Mouse (Mus musculus) yolk sac, embryonic 10.5 days (tissue): ENCODE results near the gene Sh3yl1.

ENCODE experiments used
- DNase-seq: peaks from one replicate; pipeline ENCODE4 v3.0.0-alpha.2; 2017; ENCODE audit warnings: low spot score

The Sh3yl1 gene

DNA sequence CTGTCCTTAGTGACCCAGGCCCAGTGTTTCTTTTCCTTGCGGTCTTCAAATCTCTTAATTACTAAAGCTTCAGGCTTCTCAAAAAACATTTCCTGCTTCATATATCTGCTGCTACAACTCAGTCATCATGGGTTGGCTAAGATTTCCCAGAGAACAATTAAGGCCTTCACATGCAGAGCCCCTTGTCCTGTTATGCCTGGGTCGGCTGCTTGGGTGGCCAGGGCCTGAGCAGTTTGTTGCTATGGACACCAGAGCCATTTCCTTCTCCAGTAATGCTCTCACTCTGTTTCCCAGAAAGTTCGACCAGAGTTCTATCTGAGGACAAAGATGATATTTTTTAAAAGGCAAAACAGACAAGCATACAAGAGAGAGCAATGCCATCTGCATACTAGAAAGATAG lies 32.7 kb downstream of the Sh3yl1 start:
- no peak for DNase-seq

DNA sequence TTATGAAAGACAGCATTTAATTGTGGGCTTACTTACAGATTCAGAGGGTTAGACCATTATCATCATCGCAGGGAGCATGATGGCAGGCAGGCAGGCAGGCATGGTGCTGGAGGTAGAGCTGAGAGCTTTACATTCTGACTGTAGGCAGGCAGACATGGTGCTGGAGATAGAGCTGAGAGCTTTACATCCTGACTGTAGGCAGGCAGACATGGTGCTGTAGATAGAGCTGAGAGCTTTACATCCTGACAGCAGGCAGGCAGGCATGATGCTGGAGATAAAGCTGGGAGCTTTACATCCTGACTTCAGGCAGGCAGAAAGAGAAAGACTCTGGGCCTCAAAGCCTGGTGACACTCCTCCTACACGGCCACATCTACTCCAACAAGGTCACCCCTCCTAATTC lies 59.2 kb downstream of the Sh3yl1 start:
- DNase-seq = no peak

DNA sequence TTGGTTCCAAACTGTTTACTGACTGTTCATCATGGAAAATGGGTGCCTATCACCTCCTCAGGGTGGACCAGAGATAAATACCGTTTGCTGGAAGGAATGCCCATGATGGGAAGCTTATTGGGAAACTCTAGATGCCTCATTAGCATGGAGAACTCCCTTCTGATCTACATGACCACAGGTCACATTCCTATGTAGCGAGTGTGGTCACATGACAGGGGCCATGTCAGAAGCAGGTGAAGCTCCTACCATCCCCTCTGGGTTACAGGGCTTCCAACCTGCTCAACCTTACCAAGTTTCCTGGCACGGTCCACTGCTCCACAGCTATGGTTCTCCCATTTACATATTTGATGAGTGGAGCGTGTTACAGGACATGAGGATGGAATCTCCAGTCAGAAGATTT lies 92.3 kb downstream of the Sh3yl1 start:
- DNase-seq = no peak

DNA sequence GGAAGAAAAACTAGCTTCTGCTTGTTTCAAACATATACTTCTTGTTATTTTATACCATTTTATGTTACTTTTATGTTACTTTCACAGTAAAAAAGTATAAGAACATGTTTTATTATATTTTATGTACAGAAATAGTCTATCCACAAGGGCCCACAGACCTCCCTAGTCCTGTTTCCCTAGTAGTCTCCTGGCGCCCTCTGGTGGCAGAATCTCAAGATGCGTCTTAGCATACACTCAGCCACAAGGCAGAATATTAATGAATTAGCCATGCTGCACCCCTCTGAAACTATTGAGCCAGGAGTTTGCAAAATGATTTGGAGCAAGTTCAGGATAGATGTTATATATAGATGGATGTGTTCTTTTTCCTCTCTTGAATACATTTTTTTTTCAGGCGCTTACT lies 93.5 kb downstream of the Sh3yl1 start:
- DNase-seq = peak; percentile 42

DNA sequence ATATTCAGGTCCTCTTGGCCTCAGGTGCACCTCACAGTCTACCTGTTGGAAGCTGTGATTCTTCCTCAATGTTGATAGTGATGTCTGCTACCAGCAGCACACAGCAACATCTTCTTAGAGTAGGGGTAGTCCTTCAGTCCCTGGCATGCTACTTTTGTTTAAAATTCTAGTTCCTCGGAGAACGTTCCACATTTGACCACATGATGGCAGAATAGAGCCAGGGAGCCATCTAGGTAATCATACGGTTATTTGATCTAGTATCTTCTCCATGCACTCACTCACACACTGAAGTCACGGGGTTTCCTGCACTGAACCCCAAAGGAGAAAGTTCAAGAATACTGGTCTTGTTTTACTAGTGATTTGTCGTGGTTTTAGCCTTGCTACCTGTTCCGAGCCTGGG lies 96.7 kb downstream of the Sh3yl1 start:
- peak; percentile 16 for DNase-seq
